Mouse (Mus musculus): ENCODE results near the gene Calm5. TPM values are rescaled to one million over a fixed set of nuclear protein-coding genes. Genes with fewer than 3 reads are reported as not detected.
"Not testable (repeated sequence)": the region's sequence is repeated elsewhere in the genome, so short reads cannot be mapped to it uniquely, and the experiment has no call there.

Calm5 gene
- total RNA-seq, 2 experiments from 2014 or later = not detected

GRCm38 (mm10) chr13:3866355-3867052 lies 12.5 kb downstream of the Calm5 start:
- DNase-seq = no peak

DNA sequence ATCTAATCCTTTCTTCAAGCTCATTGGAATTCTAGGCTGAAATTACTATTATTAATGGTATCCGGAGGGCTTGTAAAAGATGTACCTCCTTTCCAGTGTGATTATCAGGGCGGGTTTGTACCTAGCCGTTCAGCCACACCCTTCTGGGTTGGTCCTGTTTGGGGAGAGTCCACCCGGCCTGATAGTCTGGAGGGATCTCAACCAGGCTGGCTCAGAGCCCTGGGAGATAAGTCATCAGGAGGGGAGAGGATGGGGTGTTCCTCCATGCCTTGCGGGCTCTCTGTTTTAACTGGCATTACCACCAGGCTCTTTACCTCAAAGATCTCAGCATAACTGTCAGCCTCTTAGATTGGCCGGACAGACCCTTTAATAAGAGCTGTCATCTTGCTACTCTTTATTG lies 13.2 kb downstream of the Calm5 start:
- DNase-seq = no peak

GRCm38 (mm10) chr13:3869901-3870300 lies 15.9 kb downstream of the Calm5 start:
- DNase-seq = no peak

DNA sequence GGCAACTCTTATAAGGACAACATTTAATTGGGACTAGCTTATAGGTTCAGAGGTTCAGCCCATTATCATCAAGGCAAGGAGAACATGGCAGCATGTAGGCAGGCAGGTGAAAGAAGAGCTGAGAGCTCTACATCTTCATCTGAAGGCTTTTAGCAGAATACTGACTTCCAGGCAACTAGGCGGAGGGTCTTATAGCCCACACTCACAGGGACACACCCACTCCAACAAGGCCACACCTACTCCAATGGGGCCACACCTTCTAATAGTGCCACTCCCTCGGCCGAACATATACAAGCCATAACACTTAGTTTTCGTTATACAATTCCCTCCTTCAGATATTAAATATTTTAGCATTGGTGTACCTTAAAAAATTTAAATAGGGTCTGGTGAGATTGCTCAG lies 18.9 kb downstream of the Calm5 start:
- no peak for DNase-seq

DNA sequence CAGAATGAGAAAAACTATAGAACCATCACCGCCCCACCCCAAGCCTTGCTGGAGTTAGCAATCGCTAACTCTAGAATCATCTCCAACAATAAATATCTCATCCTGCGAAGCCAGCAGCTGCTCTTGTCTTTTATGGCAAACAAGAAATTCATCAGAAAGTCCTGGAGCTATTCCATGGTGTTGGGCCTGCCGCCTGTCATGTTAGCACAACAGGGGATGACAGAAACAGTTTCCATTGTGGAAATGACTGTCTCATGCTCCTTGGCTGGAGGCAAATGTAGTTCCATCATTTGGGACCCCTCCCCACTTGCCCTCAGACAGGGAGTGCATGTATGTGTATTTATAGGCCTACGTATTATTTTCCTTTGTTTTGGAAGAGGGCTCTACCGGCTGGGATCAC lies 22.5 kb downstream of the Calm5 start:
- DNase-seq = peak in 1 of 2 experiments; percentile 32

DNA sequence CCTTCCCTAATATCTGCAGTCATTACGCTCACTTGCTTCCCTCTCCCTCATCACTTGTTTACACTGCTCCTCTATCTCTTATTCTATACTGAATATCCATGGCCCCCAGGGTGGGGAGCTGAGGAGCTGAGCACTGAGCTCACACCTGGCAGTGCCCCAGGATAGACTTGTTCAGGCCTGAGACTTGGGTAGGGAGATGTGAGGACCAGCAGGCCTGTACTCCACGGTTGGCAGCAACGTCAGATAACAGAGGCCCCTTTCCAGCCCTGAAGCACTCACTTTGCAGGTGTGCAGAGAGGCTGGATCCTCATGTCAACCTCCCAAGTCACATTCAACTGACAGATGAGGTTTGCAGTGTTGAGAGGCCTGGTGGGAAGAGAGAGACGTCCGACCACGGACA lies 23.2 kb downstream of the Calm5 start:
- DNase-seq = no peak

- no peak for DNase-seq
Observed at GRCm38 (mm10) chr13:3877679-3878220, 23.8 kb downstream of the Calm5 start.

DNA sequence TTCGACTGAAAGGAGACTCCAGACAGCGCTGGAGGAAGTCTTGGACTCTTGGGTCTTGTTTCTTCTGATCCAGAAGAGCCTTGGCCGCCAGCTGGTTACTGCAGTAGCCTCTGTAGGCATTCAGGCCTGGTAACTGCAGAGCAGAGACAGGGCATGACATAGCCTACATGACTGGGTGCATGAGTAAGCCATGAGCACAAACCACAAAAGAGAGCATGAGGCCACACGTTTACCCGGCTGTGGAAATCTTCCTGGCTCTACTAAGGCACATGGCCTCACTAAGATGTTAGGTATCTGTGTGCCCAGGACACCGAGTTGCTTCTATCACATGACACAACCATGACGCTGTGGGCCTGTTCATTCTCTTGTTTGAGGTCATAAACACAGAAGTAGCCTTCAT lies 32.7 kb downstream of the Calm5 start:
- no peak for DNase-seq

DNA sequence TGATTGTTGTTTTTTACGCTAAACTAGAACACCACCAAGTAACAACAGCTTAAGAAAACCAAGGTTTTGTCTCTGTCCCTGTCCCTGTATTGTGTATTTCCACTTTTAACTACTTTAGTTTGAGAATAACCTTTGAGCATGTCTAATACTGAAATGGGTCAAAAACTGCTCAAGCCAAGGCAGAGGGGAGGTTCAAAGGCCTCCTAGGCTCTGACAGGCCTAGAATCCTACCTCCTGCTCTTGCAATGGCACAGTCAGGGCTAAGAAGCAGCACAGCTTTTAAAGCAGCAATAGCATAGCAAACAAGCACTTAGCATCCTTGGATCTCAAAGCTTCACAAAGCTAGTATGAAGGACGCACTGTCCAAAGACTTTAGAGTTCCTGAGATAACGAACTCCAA lies 35.1 kb downstream of the Calm5 start:
- DNase-seq = no peak

DNA sequence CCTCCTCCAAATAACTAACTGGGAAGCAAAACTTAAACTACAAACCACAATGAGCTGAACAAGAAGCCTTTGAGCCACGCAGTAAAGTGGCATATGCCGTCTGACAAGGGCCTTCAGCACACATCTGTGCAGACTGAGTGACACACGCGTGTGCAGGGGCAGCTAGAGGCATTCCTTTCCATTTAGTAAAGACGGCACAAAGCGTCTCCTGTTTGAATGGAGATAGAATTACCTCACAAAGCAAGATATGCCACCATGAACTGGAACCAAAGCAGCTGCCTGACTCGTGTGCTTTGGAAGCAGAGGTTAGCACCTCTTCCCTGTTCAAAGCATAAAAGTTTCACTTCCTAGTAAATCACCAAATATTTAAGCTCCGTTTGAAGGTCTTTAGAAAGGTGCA lies 36.1 kb downstream of the Calm5 start:
- no peak for DNase-seq

DNA sequence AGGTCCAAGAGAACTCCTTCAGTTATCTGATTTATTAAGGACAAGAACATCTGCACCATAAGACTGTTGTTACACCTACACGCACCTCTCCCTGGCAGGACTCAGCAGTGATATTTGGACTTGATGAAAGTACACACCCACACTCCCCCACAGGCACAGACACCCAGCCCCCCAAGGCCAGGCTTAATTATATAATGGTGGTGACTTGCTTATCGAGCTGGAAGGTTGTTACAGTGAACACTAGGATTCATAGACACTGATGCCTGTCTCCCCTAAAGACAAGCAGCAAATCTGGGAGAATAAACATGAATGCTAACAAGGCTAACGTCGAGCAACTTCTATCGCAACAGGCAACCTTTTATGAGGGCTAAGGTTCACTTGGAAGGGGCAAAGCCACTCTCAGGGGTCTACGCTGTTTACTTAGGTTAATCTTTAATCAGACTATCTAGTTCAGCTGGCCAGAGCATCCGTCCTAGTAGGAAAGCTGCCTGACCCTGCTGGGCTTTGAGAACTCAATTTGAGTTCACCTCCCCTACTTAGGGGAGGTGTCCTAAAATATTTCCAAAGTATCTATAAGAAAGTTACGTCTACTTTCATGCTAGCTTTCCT lies 37.6 kb downstream of the Calm5 start:
- DNase-seq = no peak

- no peak for DNase-seq
Observed at GRCm38 (mm10) chr13:3892601-3893000, 38.6 kb downstream of the Calm5 start.

DNA sequence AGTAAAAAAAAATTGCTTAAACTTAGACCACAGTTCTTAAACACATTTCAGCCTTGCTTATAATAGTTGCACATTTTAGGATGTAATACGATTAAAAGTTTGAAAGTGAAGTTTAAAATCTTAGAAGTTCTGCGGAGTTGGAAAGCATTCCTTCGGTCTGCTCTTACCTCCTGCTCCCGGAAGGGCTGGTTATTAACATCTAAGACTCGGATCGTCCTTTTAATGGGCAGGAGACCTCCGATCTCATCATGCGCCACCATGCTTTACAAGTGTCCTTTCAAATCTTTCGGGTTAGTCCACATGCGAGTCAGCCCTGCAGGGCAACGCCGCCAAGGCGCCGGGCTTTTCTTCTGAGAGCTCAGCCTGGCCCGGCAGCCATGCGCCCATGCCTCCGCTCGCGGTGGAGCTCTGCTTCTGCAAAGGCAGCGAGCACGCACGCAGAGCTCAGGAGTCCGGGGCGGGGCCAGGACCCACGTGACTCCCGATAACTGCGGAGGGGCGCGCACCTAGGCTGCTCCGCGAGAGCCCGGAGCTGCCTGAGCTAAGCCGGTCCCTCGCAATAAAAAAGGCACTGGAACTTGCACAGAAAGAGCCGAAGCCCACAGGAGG lies 39.3 kb downstream of the Calm5 start:
- peak; percentile 83 to 86 for DNase-seq

DNA sequence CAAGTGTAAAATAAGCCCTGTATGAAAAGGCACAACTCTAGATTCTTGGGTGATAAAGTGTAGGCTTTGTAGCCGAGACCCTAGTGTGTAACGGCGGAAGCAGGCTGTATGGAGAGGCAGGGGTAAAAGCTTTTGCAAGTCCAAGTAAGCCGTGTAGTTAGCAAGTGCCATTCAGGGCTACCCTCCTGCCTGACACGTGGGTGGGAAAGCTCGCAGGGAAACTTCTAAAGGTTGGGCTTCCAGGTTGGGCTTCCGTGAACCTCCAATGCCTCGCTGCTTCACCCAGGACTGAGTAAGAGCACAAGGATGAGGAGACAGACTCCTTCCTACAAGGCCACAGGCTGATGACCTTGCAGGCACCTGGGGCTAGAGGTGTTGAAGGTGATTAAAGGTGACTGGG lies 40.6 kb downstream of the Calm5 start:
- DNase-seq = no peak

- DNase-seq = no peak
Observed at GRCm38 (mm10) chr13:3895397-3895980, 41.5 kb downstream of the Calm5 start.

- no peak for DNase-seq
Observed at GRCm38 (mm10) chr13:3896032-3896431, 42.1 kb downstream of the Calm5 start.

- DNase-seq = peak; percentile 55 to 62
Observed at GRCm38 (mm10) chr13:3896913-3897312, 42.9 kb downstream of the Calm5 start.

DNA sequence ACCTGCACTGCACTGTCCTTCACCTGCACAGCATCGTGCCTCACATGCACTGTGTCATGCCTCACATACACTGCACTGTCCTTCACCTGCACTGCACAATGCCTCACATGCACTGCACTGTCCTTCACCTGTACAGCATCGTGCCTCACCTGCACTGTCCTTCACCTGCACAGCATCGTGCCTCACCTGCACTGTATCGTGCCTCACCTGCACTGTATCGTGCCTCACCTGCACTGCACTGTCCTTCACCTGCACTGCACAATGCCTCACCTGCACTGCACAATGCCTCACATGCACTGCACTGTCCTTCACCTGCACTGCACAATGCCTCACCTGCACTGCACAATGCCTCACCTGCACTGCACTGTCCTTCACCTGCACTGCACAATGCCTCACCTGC lies 44.2 kb downstream of the Calm5 start:
- not testable (repeated sequence) for DNase-seq

- DNase-seq = no peak
Observed at GRCm38 (mm10) chr13:3899301-3899700, 45.3 kb downstream of the Calm5 start.

Measured in layer of hippocampus, postnatal 36 days (tissue).